In genomic region chr7:125433874-125434273, GRCm38 (mm10) we compare ENCODE assay signal across 26 mouse cellular contexts.
"Had no signal": no experiment of that assay in that cellular context is flagged by ENCODE, and none has a peak within 500 bp of the region (broad histone marks: within the 10 kb centered on the region; RNA-seq: fewer than 3 reads in every experiment).

No protein-coding gene starts in this region.

- H3K9me3 ChIP-seq: heart, embryonic 15.5 days; hindbrain, embryonic 10.5 days; limb, embryonic 10.5 days; limb, embryonic 12.5 days had no signal

- H3K36me3 ChIP-seq: heart, embryonic 13.5 days; heart, embryonic 15.5 days; hindbrain, embryonic 10.5 days; limb, embryonic 10.5 days; limb, embryonic 12.5 days; liver, embryonic 13.5 days had no signal

- DNase-seq: forebrain, postnatal 0 days; gastrocnemius, postnatal 14 days; gastrocnemius, postnatal 36 days; heart, adult 11 months; heart, adult 2 months; heart, postnatal 14 days; heart, postnatal 4 days; kidney, adult 18-20 months; kidney, adult 8-10 months; kidney, postnatal 10 days; kidney, postnatal 25 days; kidney, postnatal 4 days; liver; liver, embryonic 13.5 days had no signal

- H3K9ac ChIP-seq: heart, embryonic 13.5 days; heart, embryonic 15.5 days; hindbrain, embryonic 14.5 days; limb, embryonic 12.5 days had no signal

- H3K4me1 ChIP-seq: heart, embryonic 15.5 days had no signal

- H3K4me3 ChIP-seq: heart, adult 2 months; heart, embryonic 13.5 days; heart, embryonic 15.5 days; hindbrain, embryonic 10.5 days; layer of hippocampus, adult 2 months; left cerebral cortex, adult 2 months; limb, embryonic 10.5 days; limb, embryonic 12.5 days; liver, embryonic 13.5 days had no signal

- H3K27ac ChIP-seq: heart, adult 2 months; heart, embryonic 13.5 days; heart, embryonic 15.5 days; layer of hippocampus, adult 2 months; left cerebral cortex, adult 2 months; liver, embryonic 13.5 days had no signal

- H3K27me3 ChIP-seq: heart, embryonic 15.5 days; limb, embryonic 12.5 days; liver, embryonic 13.5 days had no signal

- ATAC-seq: hindbrain, embryonic 16.5 days; inflammation-experienced regulatory T-cells, adult 6 months had no signal

- H3K4me2 ChIP-seq: heart, embryonic 11.5 days; heart, embryonic 13.5 days; heart, embryonic 15.5 days; hindbrain, embryonic 14.5 days; limb, embryonic 12.5 days; liver, embryonic 11.5 days; liver, embryonic 13.5 days had no signal
